Mouse (Mus musculus): ENCODE results near the gene Nufip1. TPM values are rescaled to one million over a fixed set of nuclear protein-coding genes. Genes with fewer than 3 reads are reported as not detected.

The Nufip1 gene
- polyA plus RNA-seq (2014; fragmentation: Nextera tagmentation; extraction: Ambion mirVana), result 12.3 and 14.2 TPM in 2 replicates

DNA sequence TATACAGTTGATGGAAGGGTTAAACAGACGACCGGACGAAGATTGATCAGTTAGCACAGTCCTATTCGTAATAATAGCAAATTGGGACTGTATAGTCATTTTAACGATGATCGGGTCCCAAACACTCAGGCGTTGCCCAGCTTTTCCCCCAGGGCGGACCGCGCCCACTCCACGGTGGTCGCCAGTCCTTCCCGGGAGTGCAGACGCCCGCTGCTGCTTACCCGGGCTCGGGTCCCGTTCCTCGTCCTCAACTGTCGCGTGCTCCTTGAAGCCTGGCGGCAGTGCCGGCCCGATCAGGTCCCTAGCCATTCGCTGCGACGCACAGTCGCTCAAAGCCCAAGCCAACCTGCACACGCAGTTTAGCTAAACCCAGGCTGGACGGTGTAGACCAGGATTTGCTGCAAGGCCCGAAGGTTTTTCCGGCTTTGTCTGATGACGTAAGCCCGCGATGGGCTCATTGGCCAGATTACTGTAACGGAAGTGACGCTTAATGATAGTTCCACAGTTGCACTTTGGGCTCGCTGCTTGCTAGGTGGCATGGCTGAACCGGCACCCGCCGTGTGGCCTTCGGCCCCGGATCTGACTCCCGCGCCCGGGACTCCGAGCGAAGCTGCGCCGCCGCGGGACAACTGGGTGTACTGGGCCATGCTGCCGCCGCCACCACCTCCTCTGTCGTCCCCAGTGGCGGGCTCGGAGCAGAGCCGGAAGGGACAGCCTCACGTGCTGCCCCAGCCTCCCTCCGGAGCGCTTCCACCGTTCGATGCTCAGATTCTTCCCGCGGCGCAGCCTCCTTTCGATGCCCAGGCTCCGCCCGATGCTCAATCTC is at the start of gene Nufip1, which contains the start of gene Gpalpp1:
Gene Nufip1, plus strand, starts transcription at position 496 of the 826 bp plus-strand sequence.
Gene Gpalpp1, minus strand, starts transcription at position 365 of the 826 bp plus-strand sequence.
- ATAC-seq (ENCODE audit: low FRiP score, low TSS enrichment), result peak; percentile 99
- DNase-seq, result peak; percentile 98
- Histone ChIP-seq H3K9me3 (ENCODE audit: control insufficient read depth, low read length) (no peaks in the 10 kb centered on the region), H3K27ac (replicated peaks; ENCODE audit: low read depth, low read length) (peak within 1 kb of the TSS; percentile 81), H3K4me1 (ENCODE audit: control insufficient read depth, insufficient read depth, low read length) (peaks cover 12% of the 10 kb centered on the region), H3K4me2 (ENCODE audit: low read length) (peak within 1 kb of the TSS; percentile 69), H3K36me3 (ENCODE audit: control insufficient read depth, insufficient read depth, low read length) (peaks cover 29% of the 10 kb centered on the region), H3K4me3 (replicated peaks; ENCODE audit: low read depth, low read length) (peak within 1 kb of the TSS; percentile 89), H3K27me3 (ENCODE audit: control insufficient read depth, insufficient read depth, low read length) (no peaks in the 10 kb centered on the region), H3K9ac (replicated peaks; ENCODE audit: low read length) (peak within 1 kb of the TSS; percentile 78)
- WGBS, result under 1% methylated on average over 69 of the region's 69 CpGs

DNA sequence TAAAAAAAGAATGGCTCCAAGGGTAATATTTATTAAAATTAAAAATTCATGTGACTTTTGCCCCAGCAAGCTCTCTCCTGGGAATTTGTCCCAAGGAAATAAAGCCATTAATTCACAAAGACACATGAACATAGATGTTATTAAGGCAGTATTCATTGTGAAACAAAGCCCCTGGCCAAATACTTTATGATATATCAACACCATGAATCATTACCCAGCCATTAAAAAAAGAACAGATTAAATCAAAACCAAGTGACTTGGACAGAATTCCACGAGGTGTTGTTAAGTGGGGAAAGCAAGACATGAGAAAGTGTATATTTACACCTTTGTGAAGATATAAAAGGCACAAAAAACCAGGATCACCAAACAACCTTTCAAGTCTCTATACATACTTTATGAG is 43.5 kb upstream of the Nufip1 start:
- Histone ChIP-seq H3K36me3 (ENCODE audit: control insufficient read depth, insufficient read depth, low read length) (no peaks in the 10 kb centered on the region), H3K4me3 (replicated peaks; ENCODE audit: low read depth, low read length) (no peak overlapping the region), H3K27me3 (ENCODE audit: control insufficient read depth, insufficient read depth, low read length) (no peaks in the 10 kb centered on the region), H3K4me2 (ENCODE audit: low read length) (no peak overlapping the region), H3K27ac (replicated peaks; ENCODE audit: low read depth, low read length) (no peak overlapping the region), H3K4me1 (ENCODE audit: control insufficient read depth, insufficient read depth, low read length) (no peaks in the 10 kb centered on the region), H3K9ac (replicated peaks; ENCODE audit: low read length) (no peak overlapping the region), H3K9me3 (ENCODE audit: control insufficient read depth, low read length) (no peaks in the 10 kb centered on the region)
- ATAC-seq (ENCODE audit: low FRiP score, low TSS enrichment), result no peak
- DNase-seq, result no peak
- 56% methylated on average over 1 of the region's 1 CpGs for WGBS

DNA sequence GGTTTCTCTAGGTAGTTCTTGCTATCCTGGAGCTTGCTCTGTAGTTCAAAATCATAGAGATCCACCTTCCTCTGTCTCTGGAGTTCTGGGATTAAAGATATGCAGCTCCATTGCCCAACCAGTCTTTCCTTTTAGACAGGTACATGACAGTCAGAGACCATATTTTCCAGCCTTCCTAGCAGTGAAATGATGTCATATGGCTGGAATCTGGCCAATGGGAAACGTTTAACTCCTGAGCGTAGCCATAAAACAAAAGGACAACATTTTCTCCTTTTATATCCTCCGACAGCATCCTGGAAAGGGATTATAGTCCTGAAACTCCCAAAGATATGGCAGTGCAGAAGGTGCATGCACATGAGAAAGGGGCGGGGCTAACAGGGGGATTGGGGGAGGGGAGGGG is 42.4 kb upstream of the Nufip1 start:
- Histone ChIP-seq H3K27me3 (ENCODE audit: control insufficient read depth, insufficient read depth, low read length) (no peaks in the 10 kb centered on the region), H3K9me3 (ENCODE audit: control insufficient read depth, low read length) (no peaks in the 10 kb centered on the region), H3K4me2 (ENCODE audit: low read length) (no peak overlapping the region), H3K9ac (replicated peaks; ENCODE audit: low read length) (no peak overlapping the region), H3K36me3 (ENCODE audit: control insufficient read depth, insufficient read depth, low read length) (no peaks in the 10 kb centered on the region), H3K4me3 (replicated peaks; ENCODE audit: low read depth, low read length) (no peak overlapping the region), H3K4me1 (ENCODE audit: control insufficient read depth, insufficient read depth, low read length) (no peaks in the 10 kb centered on the region), H3K27ac (replicated peaks; ENCODE audit: low read depth, low read length) (peak overlapping the region; percentile 71; the same call in 1 of the 2 replicates)
- no peak for DNase-seq
- 67% methylated on average over 4 of the region's 4 CpGs for WGBS
- no peak for ATAC-seq (ENCODE audit: low FRiP score, low TSS enrichment)

DNA sequence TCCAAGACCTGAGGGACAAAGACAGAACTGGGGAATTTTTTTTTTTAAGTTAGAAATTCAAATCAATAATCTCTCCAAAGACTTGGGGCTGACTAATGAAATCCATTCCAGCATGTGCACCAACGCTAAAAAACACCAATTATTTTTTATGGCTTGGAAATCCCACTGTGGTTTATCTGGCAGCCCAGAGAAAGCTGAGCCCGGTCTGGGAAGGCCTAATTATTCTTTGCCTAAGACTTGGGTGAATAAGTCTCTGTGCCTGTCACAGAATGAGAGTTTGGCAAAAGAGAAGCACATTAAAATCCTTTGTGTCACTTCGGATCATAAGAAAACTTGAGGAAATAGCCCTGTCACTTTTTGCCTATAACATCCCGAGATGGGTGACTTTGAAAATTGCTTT is 41.4 kb upstream of the Nufip1 start:
- ATAC-seq (ENCODE audit: low FRiP score, low TSS enrichment), result no peak; the same call in 1 of the 2 replicates
- H3K4me2 ChIP-seq (ENCODE audit: low read length), result no peak overlapping the region
- no peak overlapping the region for H3K9ac ChIP-seq (replicated peaks; ENCODE audit: low read length)
- no peaks in the 10 kb centered on the region for H3K4me1 ChIP-seq (ENCODE audit: control insufficient read depth, insufficient read depth, low read length)
- H3K27me3 ChIP-seq (ENCODE audit: control insufficient read depth, insufficient read depth, low read length), result no peaks in the 10 kb centered on the region
- H3K27ac ChIP-seq (replicated peaks; ENCODE audit: low read depth, low read length), result peak overlapping the region; percentile 71
- H3K4me3 ChIP-seq (replicated peaks; ENCODE audit: low read depth, low read length), result no peak overlapping the region
- DNase-seq, result no peak
- WGBS, result 53% methylated on average over 4 of the region's 4 CpGs
- H3K9me3 ChIP-seq (ENCODE audit: control insufficient read depth, low read length), result no peaks in the 10 kb centered on the region
- no peaks in the 10 kb centered on the region for H3K36me3 ChIP-seq (ENCODE audit: control insufficient read depth, insufficient read depth, low read length)

DNA sequence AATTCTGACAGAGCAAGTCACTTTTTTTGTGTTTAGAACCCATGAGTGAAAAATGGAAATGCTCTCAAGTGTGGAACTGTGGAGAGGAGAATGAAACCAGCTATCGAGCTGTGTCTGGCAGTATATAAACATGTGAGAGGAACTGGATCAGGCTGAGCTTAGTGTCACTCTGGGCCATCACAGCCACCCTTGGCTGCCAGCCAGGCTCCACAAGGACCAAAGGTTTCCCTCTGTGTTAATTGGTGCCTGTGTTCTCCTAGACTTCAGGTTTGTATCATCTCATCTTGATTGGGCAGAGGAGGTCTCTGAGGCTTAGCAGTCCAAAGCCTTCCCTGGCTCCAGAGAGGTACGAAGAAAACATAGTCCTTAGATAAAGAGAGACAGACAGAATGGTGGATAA is 38.1 kb upstream of the Nufip1 start:
- no peak for ATAC-seq (ENCODE audit: low FRiP score, low TSS enrichment)
- Histone ChIP-seq H3K27me3 (ENCODE audit: control insufficient read depth, insufficient read depth, low read length) (no peaks in the 10 kb centered on the region), H3K9me3 (ENCODE audit: control insufficient read depth, low read length) (no peaks in the 10 kb centered on the region), H3K4me3 (replicated peaks; ENCODE audit: low read depth, low read length) (no peak overlapping the region), H3K9ac (replicated peaks; ENCODE audit: low read length) (no peak overlapping the region), H3K27ac (replicated peaks; ENCODE audit: low read depth, low read length) (no peak overlapping the region), H3K36me3 (ENCODE audit: control insufficient read depth, insufficient read depth, low read length) (no peaks in the 10 kb centered on the region), H3K4me2 (ENCODE audit: low read length) (no peak overlapping the region), H3K4me1 (ENCODE audit: control insufficient read depth, insufficient read depth, low read length) (peaks cover 9% of the 10 kb centered on the region)
- WGBS, result 64% methylated on average over 2 of the region's 2 CpGs
- no peak for DNase-seq

DNA sequence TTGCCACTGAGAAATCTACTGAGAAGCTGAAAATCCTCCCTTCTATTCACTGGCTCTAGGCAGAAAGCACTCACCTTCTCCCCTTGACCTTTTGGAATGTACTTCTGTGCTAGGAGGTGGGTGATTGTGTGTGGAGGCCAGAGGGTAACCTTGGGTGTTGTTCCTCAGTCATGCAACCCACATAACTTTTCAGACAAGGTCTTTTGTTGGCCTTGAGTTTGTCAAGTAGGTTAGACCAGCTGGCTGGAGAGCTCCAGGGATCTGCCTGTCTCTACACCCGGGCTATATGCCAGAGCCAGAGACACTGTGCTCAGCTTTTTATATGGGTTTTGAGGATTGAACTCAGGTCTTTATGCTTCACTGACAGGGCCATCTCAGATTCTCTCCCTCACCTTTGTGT is 36.5 kb upstream of the Nufip1 start:
- no peaks in the 10 kb centered on the region for H3K36me3 ChIP-seq (ENCODE audit: control insufficient read depth, insufficient read depth, low read length)
- no peak for ATAC-seq (ENCODE audit: low FRiP score, low TSS enrichment)
- DNase-seq, result no peak
- H3K4me2 ChIP-seq (ENCODE audit: low read length), result no peak overlapping the region
- no peak overlapping the region for H3K4me3 ChIP-seq (replicated peaks; ENCODE audit: low read depth, low read length)
- H3K27me3 ChIP-seq (ENCODE audit: control insufficient read depth, insufficient read depth, low read length), result no peaks in the 10 kb centered on the region
- peaks cover 9% of the 10 kb centered on the region for H3K4me1 ChIP-seq (ENCODE audit: control insufficient read depth, insufficient read depth, low read length)
- 87% methylated on average over 1 of the region's 1 CpGs for WGBS
- H3K9ac ChIP-seq (replicated peaks; ENCODE audit: low read length), result no peak overlapping the region
- no peak overlapping the region for H3K27ac ChIP-seq (replicated peaks; ENCODE audit: low read depth, low read length)
- H3K9me3 ChIP-seq (ENCODE audit: control insufficient read depth, low read length), result no peaks in the 10 kb centered on the region

DNA sequence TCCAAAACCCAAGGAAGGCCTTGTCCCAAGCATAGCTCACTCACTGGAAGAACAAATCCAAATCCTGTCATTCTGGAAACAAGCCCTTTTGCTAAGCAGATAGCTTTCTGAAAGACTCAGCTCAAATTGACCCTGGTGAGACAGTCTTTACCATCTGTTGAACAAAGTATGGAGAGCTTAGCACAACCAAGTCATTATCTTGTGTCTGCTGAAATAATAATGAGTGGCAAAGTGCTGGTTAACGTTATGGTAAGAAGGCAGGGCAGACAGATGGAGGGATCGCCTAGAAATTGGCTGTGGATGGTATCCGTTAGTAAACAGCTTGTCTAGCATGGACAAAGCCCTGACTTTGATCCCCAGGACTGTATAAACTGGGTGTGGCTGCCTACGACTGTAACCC is 35.0 kb upstream of the Nufip1 start:
- DNase-seq, result no peak
- ATAC-seq (ENCODE audit: low FRiP score, low TSS enrichment), result no peak

DNA sequence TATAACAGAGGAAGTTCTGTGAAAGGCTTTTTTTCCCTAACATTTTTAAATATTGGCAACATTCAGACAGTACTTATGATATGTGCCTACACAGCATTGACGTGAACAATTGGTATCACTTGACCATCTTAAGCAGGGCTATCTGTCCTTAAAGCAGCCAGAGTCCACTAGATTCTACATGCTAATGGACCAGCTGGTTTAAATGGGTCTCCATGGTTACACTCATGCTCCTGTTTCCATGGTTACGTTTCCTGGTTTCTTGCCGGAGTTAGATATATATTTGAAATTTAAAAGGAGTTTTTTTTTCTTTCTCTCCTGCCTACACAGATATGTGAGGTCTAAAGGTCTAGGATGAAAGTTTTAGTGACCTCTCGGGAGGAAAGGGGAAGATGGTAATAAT is 34.1 kb upstream of the Nufip1 start:
- Histone ChIP-seq H3K4me1 (ENCODE audit: control insufficient read depth, insufficient read depth, low read length) (peaks cover 9% of the 10 kb centered on the region), H3K9ac (replicated peaks; ENCODE audit: low read length) (no peak overlapping the region), H3K27ac (replicated peaks; ENCODE audit: low read depth, low read length) (peak overlapping the region; percentile 74; the same call in 1 of the 2 replicates), H3K27me3 (ENCODE audit: control insufficient read depth, insufficient read depth, low read length) (no peaks in the 10 kb centered on the region), H3K36me3 (ENCODE audit: control insufficient read depth, insufficient read depth, low read length) (no peaks in the 10 kb centered on the region), H3K9me3 (ENCODE audit: control insufficient read depth, low read length) (no peaks in the 10 kb centered on the region), H3K4me3 (replicated peaks; ENCODE audit: low read depth, low read length) (no peak overlapping the region), H3K4me2 (ENCODE audit: low read length) (peak overlapping the region; percentile 26)
- 29% methylated on average over 4 of the region's 4 CpGs for WGBS
- DNase-seq, result peak; percentile 84
- ATAC-seq (ENCODE audit: low FRiP score, low TSS enrichment), result peak; percentile 55

More for the DNA sequence above, 35.0 kb upstream of the Nufip1 start:
- Histone ChIP-seq H3K27me3 (ENCODE audit: control insufficient read depth, insufficient read depth, low read length) (no peaks in the 10 kb centered on the region), H3K9ac (replicated peaks; ENCODE audit: low read length) (no peak overlapping the region), H3K27ac (replicated peaks; ENCODE audit: low read depth, low read length) (peak overlapping the region; percentile 50), H3K9me3 (ENCODE audit: control insufficient read depth, low read length) (no peaks in the 10 kb centered on the region), H3K36me3 (ENCODE audit: control insufficient read depth, insufficient read depth, low read length) (no peaks in the 10 kb centered on the region), H3K4me3 (replicated peaks; ENCODE audit: low read depth, low read length) (no peak overlapping the region), H3K4me1 (ENCODE audit: control insufficient read depth, insufficient read depth, low read length) (peaks cover 9% of the 10 kb centered on the region), H3K4me2 (ENCODE audit: low read length) (no peak overlapping the region)
- WGBS, result 49% methylated on average over 4 of the region's 4 CpGs

DNA sequence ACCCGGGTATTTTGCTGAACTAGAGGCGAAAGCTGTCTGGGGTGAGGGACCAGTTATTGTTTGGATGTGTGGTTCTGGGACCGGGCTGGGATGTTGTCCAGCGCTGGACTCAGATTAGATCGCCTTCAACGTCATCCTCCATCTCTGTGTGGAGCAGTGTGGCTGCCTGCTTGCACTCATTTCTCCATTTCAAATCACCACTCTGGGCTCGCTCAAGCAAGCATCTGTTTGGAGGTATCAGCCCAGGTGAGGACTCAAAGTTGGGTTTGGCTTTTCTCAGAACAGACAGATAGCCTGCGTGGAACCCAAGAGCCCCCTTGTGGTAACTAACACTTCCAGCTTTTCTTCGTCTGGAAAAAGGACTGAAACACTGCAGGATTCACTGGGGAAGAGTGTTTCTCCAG is 33.6 kb upstream of the Nufip1 start:
- Histone ChIP-seq H3K4me1 (ENCODE audit: control insufficient read depth, insufficient read depth, low read length) (peaks cover 9% of the 10 kb centered on the region), H3K36me3 (ENCODE audit: control insufficient read depth, insufficient read depth, low read length) (no peaks in the 10 kb centered on the region), H3K9ac (replicated peaks; ENCODE audit: low read length) (no peak overlapping the region; the same call in 1 of the 2 replicates), H3K27me3 (ENCODE audit: control insufficient read depth, insufficient read depth, low read length) (no peaks in the 10 kb centered on the region), H3K9me3 (ENCODE audit: control insufficient read depth, low read length) (no peaks in the 10 kb centered on the region), H3K27ac (replicated peaks; ENCODE audit: low read depth, low read length) (peak overlapping the region; percentile 74), H3K4me2 (ENCODE audit: low read length) (peak overlapping the region; percentile 26), H3K4me3 (replicated peaks; ENCODE audit: low read depth, low read length) (no peak overlapping the region)
- DNase-seq (peak; percentile 91), ATAC-seq (ENCODE audit: low FRiP score, low TSS enrichment) (peak; percentile 68; the same call in 1 of the 2 replicates)
- 46% methylated on average over 9 of the region's 9 CpGs for WGBS

Data from midbrain, embryonic 14.5 days (tissue).